Mouse (Mus musculus): Measurements from ENCODE around the gene Vmn2r98.
"Not testable (repeated sequence)": the region's sequence is repeated elsewhere in the genome, so short reads cannot be mapped to it uniquely, and the experiment has no call there.

Vmn2r98 gene

GRCm38 (mm10) chr17:19053160-19053559 lies at the start of gene Vmn2r98:
TSS of gene Vmn2r98 (plus strand) at chr17:19053460.
- DNase-seq (ENCODE audit: low read depth) = not testable (repeated sequence)

GRCm38 (mm10) chr17:19031441-19031840 lies 21.8 kb upstream of the Vmn2r98 start:
- not testable (repeated sequence) for DNase-seq (ENCODE audit: low read depth)

GRCm38 (mm10) chr17:19031962-19032361 lies 21.3 kb upstream of the Vmn2r98 start:
- no peak for DNase-seq (ENCODE audit: low read depth)

GRCm38 (mm10) chr17:19032721-19033120 lies 20.5 kb upstream of the Vmn2r98 start:
- no peak for DNase-seq (ENCODE audit: low read depth)

Measured in fibroblast of lung, adult 2 months (primary cell).